Mouse (Mus musculus) liver, embryonic 14.5 days (tissue): Measurements from ENCODE around the gene Pabpn1. TPM values are rescaled to one million over a fixed set of nuclear protein-coding genes. Genes with fewer than 3 reads are reported as not detected.

Experiments used
- ATAC-seq: fragments of 200-750 bp; cut with Nextera tagmentation; 2 replicates; pipeline ENCODE4 v1.8.0; 2017; ENCODE audit warnings: moderate number of reproducible peaks, mild to moderate bottlenecking, moderate library complexity; ENCODE audit not compliant: insufficient read depth
- DNase-seq, 3 experiments: peaks; one replicate each; pipeline ENCODE4 v3.0.0-alpha.2; 2012 to 2013; ENCODE audit warnings: low read depth in 3 of 3, low spot score in 3 of 3
- H3K27ac ChIP-seq: fragments of 300-500 bp; sonication (generic); 2 replicates; pipeline ENCODE4 v1.5.1; 2014; ENCODE audit warnings: moderate library complexity, mild to moderate bottlenecking, control low read depth, inconsistent platforms
- H3K27me3 ChIP-seq: fragments of 300-500 bp; sonication (generic); 2 replicates; pipeline ENCODE4 v1.6.1; 2014; ENCODE audit warnings: mild to moderate bottlenecking, low read length, moderate library complexity; ENCODE audit not compliant: control insufficient read depth, insufficient read depth
- H3K36me3 ChIP-seq: fragments of 300-500 bp; sonication (generic); replicated peaks from 2 replicates; pipeline ENCODE4 v1.6.1; 2014; ENCODE audit warnings: low read depth; ENCODE audit not compliant: control insufficient read depth, insufficient read depth
- H3K4me1 ChIP-seq, 2 experiments: fragments of 200-500 bp in 1 of 2; fragments of 300-500 bp in 1 of 2; sonication (generic) in 1 of 2; replicated peaks; 2 replicates each; pipeline ENCODE4 v1.6.1; 2012 to 2014; ENCODE audit warnings: antibody characterized with exemption in 1 of 2, inconsistent platforms in 1 of 2, low read length in 1 of 2; ENCODE audit not compliant: control insufficient read depth in 2 of 2, insufficient read depth in 2 of 2
- H3K4me2 ChIP-seq: fragments of 300-500 bp; sonication (generic); 2 replicates; pipeline ENCODE4 v1.6.1; 2014; ENCODE audit warnings: low read depth, mild to moderate bottlenecking, control low read depth, moderate library complexity
- H3K4me3 ChIP-seq, 2 experiments: fragments of 200-500 bp in 1 of 2; fragments of 300-500 bp in 1 of 2; sonication (generic) in 1 of 2; 2 replicates each; pipeline ENCODE4 v1.5.1; 2012 to 2014; ENCODE audit warnings: low read depth in 2 of 2, low read length in 2 of 2, mild to moderate bottlenecking in 2 of 2, control low read depth in 1 of 2, inconsistent platforms in 1 of 2, moderate library complexity in 1 of 2; ENCODE audit not compliant: insufficient read depth in 1 of 2
- H3K9ac ChIP-seq: fragments of 300-500 bp; sonication (generic); replicated peaks from 2 replicates; pipeline ENCODE4 v1.6.1; 2014; ENCODE audit warnings: mild to moderate bottlenecking, control low read depth, moderate library complexity
- H3K9me3 ChIP-seq: fragments of 300-500 bp; sonication (generic); 2 replicates; pipeline ENCODE4 v1.6.1; 2016; ENCODE audit warnings: low read length, mixed read lengths; ENCODE audit not compliant: control insufficient read depth
- CTCF ChIP-seq: IDR thresholded peaks from 2 replicates; pipeline ENCODE4 v1.5.1; 2016; ENCODE audit warnings: antibody characterized with exemption, low read depth, control low read depth
- EP300 ChIP-seq: IDR thresholded peaks from 2 replicates; pipeline ENCODE4 v1.6.1; 2016; ENCODE audit warnings: antibody characterized with exemption, low read depth
- WGBS: fragments of 180-500 bp; shearing (Covaris S2); extraction: QIAGEN DNeasy Blood & Tissue Kit; methylation state at CpG from one replicate; pipeline ENCODE4 v1.1.7; 2014; ENCODE audit not compliant: insufficient replicate concordance; 5-methylcytosine and 5-hydroxymethylcytosine counted together
- polyA plus RNA-seq, 2 experiments: library from polyadenylated mRNA; depleted of rRNA in 1 of 2; stranded (reverse) in 1 of 2; unstranded in 1 of 2; fragments of >200 nt; fragmentation: Nextera tagmentation in 1 of 2; extraction: Ambion mirVana in 1 of 2; gene quantifications; 2 replicates each; pipeline versions ENCODE4 v1.2.1 to v1.2.3; 2012 to 2014

Gene Pabpn1
- polyA plus RNA-seq, 2 experiments: 47.1 to 110 TPM

GRCm38 (mm10) chr14:54936831-54937160 lies 44.5 kb downstream of the Pabpn1 start:
- no peaks in the 10 kb centered on the region for H3K4me1 ChIP-seq
- H3K4me3 ChIP-seq: no peak overlapping the region
- TF ChIP-seq CTCF: no peak
- no peak overlapping the region for H3K9ac ChIP-seq
- no peaks in the 10 kb centered on the region for H3K9me3 ChIP-seq
- 15% methylated on average over 6 of the region's 6 CpGs for WGBS
- no peak overlapping the region for H3K4me2 ChIP-seq
- no peaks in the 10 kb centered on the region for H3K36me3 ChIP-seq
- H3K27ac ChIP-seq: no peak overlapping the region
- DNase-seq (no peak), ATAC-seq (no peak)
- H3K27me3 ChIP-seq: no peaks in the 10 kb centered on the region

GRCm38 (mm10) chr14:54937361-54938182 lies 45.3 kb downstream of the Pabpn1 start:
- TF ChIP-seq EP300: no peak
- no peak for TF ChIP-seq CTCF
- Histone ChIP-seq H3K27ac (no peak overlapping the region), H3K9me3 (no peaks in the 10 kb centered on the region), H3K27me3 (no peaks in the 10 kb centered on the region), H3K4me2 (no peak overlapping the region), H3K4me3 (no peak overlapping the region), H3K4me1 (no peaks in the 10 kb centered on the region), H3K36me3 (no peaks in the 10 kb centered on the region), H3K9ac (no peak overlapping the region)
- ATAC-seq (no peak), DNase-seq (no peak)
- WGBS: 70% methylated on average over 16 of the region's 16 CpGs

- Histone ChIP-seq H3K4me1 (no peaks in the 10 kb centered on the region), H3K4me3 (no peak overlapping the region), H3K27ac (no peak overlapping the region), H3K9ac (no peak overlapping the region), H3K4me2 (no peak overlapping the region), H3K27me3 (no peaks in the 10 kb centered on the region), H3K36me3 (no peaks in the 10 kb centered on the region), H3K9me3 (no peaks in the 10 kb centered on the region)
- DNase-seq (no peak), ATAC-seq (no peak)
- WGBS: 60% methylated on average over 15 of the region's 15 CpGs
- TF ChIP-seq EP300 (no peak), CTCF (no peak)
Measured at GRCm38 (mm10) chr14:54938431-54939219, 46.3 kb downstream of the Pabpn1 start.

- TF ChIP-seq CTCF (peak; percentile 88), EP300 (no peak)
- H3K9ac ChIP-seq: no peak overlapping the region
- 40% methylated on average over 12 of the region's 12 CpGs for WGBS
- peak; percentile 26 to 35 (median 34) for DNase-seq
- H3K27me3 ChIP-seq: no peaks in the 10 kb centered on the region
- H3K36me3 ChIP-seq: no peaks in the 10 kb centered on the region
- no peaks in the 10 kb centered on the region for H3K9me3 ChIP-seq
- no peak overlapping the region for H3K27ac ChIP-seq
- no peak overlapping the region for H3K4me3 ChIP-seq
- H3K4me2 ChIP-seq: no peak overlapping the region
- H3K4me1 ChIP-seq: no peaks in the 10 kb centered on the region
- ATAC-seq: no peak
Measured at GRCm38 (mm10) chr14:54939434-54940175, 47.3 kb downstream of the Pabpn1 start.

GRCm38 (mm10) chr14:54940176-54940530 lies 47.9 kb downstream of the Pabpn1 start:
- TF ChIP-seq EP300 (no peak), CTCF (no peak)
- H3K4me3 ChIP-seq: no peak overlapping the region
- ATAC-seq (no peak), DNase-seq (no peak)
- no peak overlapping the region for H3K27ac ChIP-seq
- 50% methylated on average over 3 of the region's 3 CpGs for WGBS
- no peaks in the 10 kb centered on the region for H3K27me3 ChIP-seq
- no peaks in the 10 kb centered on the region for H3K4me1 ChIP-seq
- no peaks in the 10 kb centered on the region for H3K9me3 ChIP-seq
- no peaks in the 10 kb centered on the region for H3K36me3 ChIP-seq
- H3K9ac ChIP-seq: no peak overlapping the region
- no peak overlapping the region for H3K4me2 ChIP-seq
